Mouse (Mus musculus) myocyte (in vitro differentiated cells): ENCODE results near the gene Gm13199.
A peak's percentile ranks its signal among the peaks of the same experiment; 100 is the strongest.

Source experiments
- CEBPB ChIP-seq: IDR thresholded peaks from 2 replicates; pipeline ENCODE4 v1.6.1; 2011; ENCODE audit warnings: mild to moderate bottlenecking, moderate library complexity; ENCODE audit not compliant: poor library complexity, insufficient read depth, severe bottlenecking
- E2F4 ChIP-seq: IDR thresholded peaks from one replicate; pipeline ENCODE4 v1.6.1; 2011; ENCODE audit warnings: mild to moderate bottlenecking, control low read depth, moderate library complexity; ENCODE audit not compliant: insufficient read depth
- MAX ChIP-seq: IDR thresholded peaks from one replicate; pipeline ENCODE4 v1.6.1; 2011; ENCODE audit warnings: low read depth, mild to moderate bottlenecking, control low read depth
- MYOD1 ChIP-seq, 3 experiments: IDR thresholded peaks; one replicate each; pipeline ENCODE4 v1.6.1; 2011; ENCODE audit warnings: control low read depth in 2 of 3, low read depth in 2 of 3, mild to moderate bottlenecking in 2 of 3, moderate library complexity in 1 of 3; ENCODE audit not compliant: insufficient read length in 2 of 3, control insufficient read depth in 1 of 3
- MYOG ChIP-seq, 3 experiments: IDR thresholded peaks; one replicate each; pipeline ENCODE4 v1.6.1; 2011; ENCODE audit warnings: control low read depth in 2 of 3, low read depth in 2 of 3, mild to moderate bottlenecking in 2 of 3; ENCODE audit not compliant: insufficient read length in 2 of 3, control insufficient read depth in 1 of 3, insufficient read depth in 1 of 3
- POLR2A ChIP-seq: IDR thresholded peaks from one replicate; pipeline ENCODE4 v1.6.1; 2011; ENCODE audit warnings: low read depth, mild to moderate bottlenecking, control low read depth, moderate library complexity; ENCODE audit not compliant: insufficient read length
- POLR2AphosphoS2 ChIP-seq: IDR thresholded peaks from one replicate; pipeline ENCODE4 v1.6.1; 2011; ENCODE audit warnings: low read depth, control low read depth; ENCODE audit not compliant: insufficient read length
- REST ChIP-seq: IDR thresholded peaks from one replicate; pipeline ENCODE4 v1.6.1; 2011; ENCODE audit warnings: mild to moderate bottlenecking, control low read depth, moderate library complexity; ENCODE audit not compliant: insufficient read depth, insufficient read length
- SRF ChIP-seq: IDR thresholded peaks from one replicate; pipeline ENCODE4 v1.6.1; 2011; ENCODE audit warnings: low read depth; ENCODE audit not compliant: control insufficient read depth, insufficient read length
- TCF12 ChIP-seq: IDR thresholded peaks from one replicate; pipeline ENCODE4 v1.6.1; 2011; ENCODE audit warnings: mild to moderate bottlenecking, control low read depth; ENCODE audit not compliant: poor library complexity, insufficient read depth, severe bottlenecking
- TCF3 ChIP-seq: IDR thresholded peaks from one replicate; pipeline ENCODE4 v1.6.1; 2011; ENCODE audit warnings: low read depth, control low read depth; ENCODE audit not compliant: insufficient read length
- USF1 ChIP-seq: IDR thresholded peaks from one replicate; pipeline ENCODE4 v1.6.1; 2011; ENCODE audit warnings: low read depth, mild to moderate bottlenecking, control low read depth, moderate library complexity

- TF ChIP-seq POLR2A = no peak
- TF ChIP-seq TCF12 = no peak
- TF ChIP-seq USF1 = no peak
- no peak for TF ChIP-seq MAX
- TF ChIP-seq MYOD1 (IDR thresholded peaks at IDR 0.05; ENCODE audit: control insufficient read depth in 1 of 3, insufficient read length in 2 of 3, low read depth in 2 of 3) = peak in 1 of 3 experiments; percentile 2
- TF ChIP-seq TCF3 = no peak
- no peak for TF ChIP-seq SRF
- no peak for TF ChIP-seq POLR2AphosphoS2
- TF ChIP-seq CEBPB = no peak
- TF ChIP-seq REST = no peak
- TF ChIP-seq E2F4 = no peak
- no peak for TF ChIP-seq MYOG (IDR thresholded peaks at IDR 0.05; ENCODE audit: control insufficient read depth in 1 of 3, insufficient read depth in 1 of 3, insufficient read length in 2 of 3, low read depth in 2 of 3)
Measured at GRCm38 (mm10) chr2:5911282-5911965, 48.7 kb upstream of the Gm13199 start.
